Mouse (Mus musculus) retina, postnatal 7 days (tissue): ENCODE measurements around the gene Gm21190.
"Not testable (repeated sequence)": the region's sequence is repeated elsewhere in the genome, so short reads cannot be mapped to it uniquely, and the experiment has no call there.

Source experiments
- DNase-seq: peaks from one replicate; pipeline ENCODE4 v3.0.0-alpha.2; 2012; ENCODE audit warnings: low read depth, low spot score

The Gm21190 gene

GRCm38 (mm10) chr5:15490934-15491333, 38.1 kb downstream of the Gm21190 start:
- not testable (repeated sequence) for DNase-seq

GRCm38 (mm10) chr5:15488743-15489142, 40.3 kb downstream of the Gm21190 start:
- DNase-seq, result no peak

GRCm38 (mm10) chr5:15484616-15485015, 44.4 kb downstream of the Gm21190 start:
- not testable (repeated sequence) for DNase-seq

- not testable (repeated sequence) for DNase-seq
These were observed 45.4 kb downstream of the Gm21190 start for GRCm38 (mm10) chr5:15483576-15483975.

GRCm38 (mm10) chr5:15482815-15483214, 46.2 kb downstream of the Gm21190 start:
- DNase-seq, result not testable (repeated sequence)

- not testable (repeated sequence) for DNase-seq
These were observed 52.6 kb downstream of the Gm21190 start, which contains the start of gene Gm21149 for GRCm38 (mm10) chr5:15476423-15476822. TSS of gene Gm21149 (minus strand) at chr5:15476523.
